Mouse (Mus musculus) kidney, embryonic 16.5 days (tissue): ENCODE measurements around the gene Sorcs3. TPM values are rescaled to one million over a fixed set of nuclear protein-coding genes. Genes with fewer than 3 reads are reported as not detected.

ENCODE experiments used
- ATAC-seq: fragments of 200-750 bp; cut with Nextera tagmentation; 2 replicates; pipeline ENCODE4 v1.8.0; 2017; ENCODE audit warnings: moderate TSS enrichment; ENCODE audit not compliant: low FRiP score, low TSS enrichment
- H3K27ac ChIP-seq: fragments of 300-500 bp; sonication (generic); 2 replicates; pipeline ENCODE4 v1.5.1; 2014; ENCODE audit warnings: low read length
- H3K27me3 ChIP-seq: fragments of 300-500 bp; sonication (generic); 2 replicates; pipeline ENCODE4 v1.6.1; 2014; ENCODE audit warnings: low read length, control low read depth, mixed read lengths; ENCODE audit not compliant: insufficient read depth
- H3K36me3 ChIP-seq: fragments of 300-500 bp; sonication (generic); 2 replicates; pipeline ENCODE4 v1.6.1; 2014; ENCODE audit warnings: low read length, control low read depth, mixed read lengths; ENCODE audit not compliant: insufficient read depth
- H3K4me1 ChIP-seq: fragments of 300-500 bp; sonication (generic); 2 replicates; pipeline ENCODE4 v1.6.1; 2014; ENCODE audit warnings: low read length, control low read depth, mixed read lengths; ENCODE audit not compliant: insufficient read depth
- H3K4me2 ChIP-seq: fragments of 300-500 bp; sonication (generic); replicated peaks from 2 replicates; pipeline ENCODE4 v1.6.1; 2014; ENCODE audit warnings: low read depth, low read length
- H3K4me3 ChIP-seq: fragments of 300-500 bp; sonication (generic); 2 replicates; pipeline ENCODE4 v1.5.1; 2014; ENCODE audit warnings: mild to moderate bottlenecking, low read length
- H3K9ac ChIP-seq: fragments of 300-500 bp; sonication (generic); replicated peaks from 2 replicates; pipeline ENCODE4 v1.6.1; 2014; ENCODE audit warnings: low read length
- H3K9me3 ChIP-seq: fragments of 300-500 bp; sonication (generic); 2 replicates; pipeline ENCODE4 v1.6.1; 2016; ENCODE audit warnings: low read length, control low read depth
- WGBS: fragments of 180-500 bp; shearing (Covaris S2); extraction: QIAGEN DNeasy Blood & Tissue Kit; methylation state at CpG from one replicate; pipeline ENCODE4 v1.1.7; 2014; 5-methylcytosine and 5-hydroxymethylcytosine counted together
- polyA plus RNA-seq: library from polyadenylated mRNA; unstranded; fragments of >200 nt; fragmentation: Nextera tagmentation; extraction: Ambion mirVana; gene quantifications from 2 replicates; pipeline ENCODE4 v1.2.1, GENCODE M21; 2015

Sorcs3 gene
- polyA plus RNA-seq, 1 experiment from 2014 or later = 1.8 TPM

- ATAC-seq = no peak
- H3K4me1 ChIP-seq = no peaks in the 10 kb centered on the region
- no peak overlapping the region for H3K4me3 ChIP-seq
- no peak overlapping the region for H3K4me2 ChIP-seq
- H3K9me3 ChIP-seq = no peaks in the 10 kb centered on the region
- no peaks in the 10 kb centered on the region for H3K27me3 ChIP-seq
- no peaks in the 10 kb centered on the region for H3K36me3 ChIP-seq
- H3K27ac ChIP-seq = no peak overlapping the region
- WGBS = 85% methylated on average over 6 of the region's 6 CpGs
- no peak overlapping the region for H3K9ac ChIP-seq
These were observed 76.4 kb downstream of the Sorcs3 start for GRCm38 (mm10) chr19:48282250-48282649.

- Histone ChIP-seq H3K36me3 (no peaks in the 10 kb centered on the region), H3K9me3 (no peaks in the 10 kb centered on the region), H3K27me3 (no peaks in the 10 kb centered on the region), H3K9ac (no peak overlapping the region), H3K4me2 (no peak overlapping the region), H3K4me3 (no peak overlapping the region), H3K27ac (no peak overlapping the region), H3K4me1 (no peaks in the 10 kb centered on the region)
- ATAC-seq = no peak
- WGBS = 64% methylated on average over 4 of the region's 4 CpGs
These were observed 77.4 kb downstream of the Sorcs3 start for GRCm38 (mm10) chr19:48283217-48283616.

- Histone ChIP-seq H3K36me3 (no peaks in the 10 kb centered on the region), H3K27me3 (no peaks in the 10 kb centered on the region), H3K4me3 (no peak overlapping the region), H3K9me3 (no peaks in the 10 kb centered on the region), H3K4me1 (no peaks in the 10 kb centered on the region), H3K27ac (no peak overlapping the region), H3K9ac (no peak overlapping the region), H3K4me2 (no peak overlapping the region)
- 39% methylated on average over 10 of the region's 10 CpGs for WGBS
- ATAC-seq = no peak; the same call in 1 of the 2 replicates
These were observed 79.9 kb downstream of the Sorcs3 start for GRCm38 (mm10) chr19:48285602-48286225.

GRCm38 (mm10) chr19:48294251-48294650 lies 88.4 kb downstream of the Sorcs3 start:
- Histone ChIP-seq H3K9ac (no peak overlapping the region), H3K27ac (no peak overlapping the region), H3K36me3 (no peaks in the 10 kb centered on the region), H3K4me2 (no peak overlapping the region), H3K4me3 (no peak overlapping the region), H3K9me3 (no peaks in the 10 kb centered on the region), H3K4me1 (no peaks in the 10 kb centered on the region), H3K27me3 (no peaks in the 10 kb centered on the region)
- WGBS = 86% methylated on average over 2 of the region's 2 CpGs
- no peak for ATAC-seq

GRCm38 (mm10) chr19:48298384-48298783 lies 92.6 kb downstream of the Sorcs3 start:
- Histone ChIP-seq H3K4me1 (no peaks in the 10 kb centered on the region), H3K9me3 (no peaks in the 10 kb centered on the region), H3K27me3 (no peaks in the 10 kb centered on the region), H3K36me3 (no peaks in the 10 kb centered on the region), H3K27ac (no peak overlapping the region), H3K4me2 (no peak overlapping the region), H3K9ac (no peak overlapping the region), H3K4me3 (no peak overlapping the region)
- ATAC-seq = no peak
- 83% methylated on average over 2 of the region's 2 CpGs for WGBS

GRCm38 (mm10) chr19:48300440-48301231 lies 94.8 kb downstream of the Sorcs3 start:
- 62% methylated on average over 14 of the region's 14 CpGs for WGBS
- no peak for ATAC-seq
- Histone ChIP-seq H3K27ac (no peak overlapping the region), H3K9me3 (no peaks in the 10 kb centered on the region), H3K9ac (no peak overlapping the region), H3K4me2 (no peak overlapping the region), H3K4me1 (no peaks in the 10 kb centered on the region), H3K4me3 (no peak overlapping the region), H3K27me3 (no peaks in the 10 kb centered on the region), H3K36me3 (no peaks in the 10 kb centered on the region)

GRCm38 (mm10) chr19:48301300-48301699 lies 95.5 kb downstream of the Sorcs3 start:
- H3K27ac ChIP-seq = no peak overlapping the region
- H3K4me2 ChIP-seq = no peak overlapping the region
- H3K4me3 ChIP-seq = no peak overlapping the region
- no peaks in the 10 kb centered on the region for H3K27me3 ChIP-seq
- H3K4me1 ChIP-seq = no peaks in the 10 kb centered on the region
- no peaks in the 10 kb centered on the region for H3K36me3 ChIP-seq
- H3K9me3 ChIP-seq = no peaks in the 10 kb centered on the region
- ATAC-seq = no peak
- WGBS = 65% methylated on average over 3 of the region's 3 CpGs
- H3K9ac ChIP-seq = no peak overlapping the region

- Histone ChIP-seq H3K27me3 (no peaks in the 10 kb centered on the region; the same call in 1 of the 2 replicates), H3K9me3 (no peaks in the 10 kb centered on the region), H3K4me3 (no peak overlapping the region), H3K9ac (no peak overlapping the region), H3K4me2 (no peak overlapping the region), H3K27ac (no peak overlapping the region), H3K36me3 (no peaks in the 10 kb centered on the region), H3K4me1 (no peaks in the 10 kb centered on the region)
- ATAC-seq = no peak
- 91% methylated on average over 8 of the region's 8 CpGs for WGBS
These were observed 102.5 kb downstream of the Sorcs3 start for GRCm38 (mm10) chr19:48308341-48308740.

- no peaks in the 10 kb centered on the region for H3K9me3 ChIP-seq
- H3K27me3 ChIP-seq = no peaks in the 10 kb centered on the region; the same call in 1 of the 2 replicates
- H3K36me3 ChIP-seq = no peaks in the 10 kb centered on the region
- H3K4me3 ChIP-seq = no peak overlapping the region
- no peak overlapping the region for H3K27ac ChIP-seq
- no peak for ATAC-seq
- 80% methylated on average over 15 of the region's 15 CpGs for WGBS
- H3K9ac ChIP-seq = no peak overlapping the region
- H3K4me2 ChIP-seq = no peak overlapping the region
- H3K4me1 ChIP-seq = no peaks in the 10 kb centered on the region
These were observed 103.9 kb downstream of the Sorcs3 start for GRCm38 (mm10) chr19:48309531-48310337.
